Mouse (Mus musculus): Measurements from ENCODE around the gene Trak2. TPM values are rescaled to one million over a fixed set of nuclear protein-coding genes. Genes with fewer than 3 reads are reported as not detected.
"Not testable (repeated sequence)": the region's sequence is repeated elsewhere in the genome, so short reads cannot be mapped to it uniquely, and the experiment has no call there.

Trak2 gene
- polyA plus RNA-seq, 1 experiment from 2014 or later, result 20.4 TPM

- H3K27ac ChIP-seq (replicated peaks); H3K36me3 ChIP-seq; H3K4me1 ChIP-seq; H3K9me3 ChIP-seq; H3K4me2 ChIP-seq (replicated peaks); H3K27me3 ChIP-seq; H3K4me3 ChIP-seq; H3K9ac ChIP-seq (replicated peaks); ATAC-seq (ENCODE audit: low FRiP score, low read depth): not testable (repeated sequence)
- 80% methylated on average over 13 of the region's 13 CpGs for WGBS
These were observed 113.4 kb downstream of the Trak2 start for GRCm38 (mm10) chr1:58859738-58860365.

- not testable (repeated sequence) for H3K4me2 ChIP-seq (replicated peaks); H3K36me3 ChIP-seq; H3K27ac ChIP-seq (replicated peaks); H3K27me3 ChIP-seq; H3K4me3 ChIP-seq; ATAC-seq (ENCODE audit: low FRiP score, low read depth); H3K4me1 ChIP-seq; H3K9me3 ChIP-seq; H3K9ac ChIP-seq (replicated peaks)
- WGBS, result 78% methylated on average over 4 of the region's 4 CpGs
These were observed 114.1 kb downstream of the Trak2 start for GRCm38 (mm10) chr1:58859131-58859530.

GRCm38 (mm10) chr1:58856811-58857210 lies 116.4 kb downstream of the Trak2 start:
- H3K9me3 ChIP-seq; H3K4me2 ChIP-seq (replicated peaks); H3K27ac ChIP-seq (replicated peaks); H3K9ac ChIP-seq (replicated peaks); H3K36me3 ChIP-seq; H3K27me3 ChIP-seq; ATAC-seq (ENCODE audit: low FRiP score, low read depth); H3K4me1 ChIP-seq; H3K4me3 ChIP-seq: not testable (repeated sequence)
- 77% methylated on average over 3 of the region's 3 CpGs for WGBS

Other genes starting within 250 kb of the Trak2 start
- 10.8 and 11.8 TPM in 2 replicates for gene Casp8, start 178.1 kb downstream of the Trak2 start, polyA plus RNA-seq (2016; fragmentation: Nextera tagmentation; extraction: Ambion mirVana)
- gene Stradb, start 92 bp upstream of the Trak2 start, polyA plus RNA-seq (2016; fragmentation: Nextera tagmentation; extraction: Ambion mirVana), result 40.8 and 46.2 TPM in 2 replicates
- not detected in 2 replicates for gene C2cd6, start 121.5 kb upstream of the Trak2 start, polyA plus RNA-seq (2016; fragmentation: Nextera tagmentation; extraction: Ambion mirVana)
- 44.2 and 44.4 TPM in 2 replicates for gene Tmem237, start 147.0 kb upstream of the Trak2 start, polyA plus RNA-seq (2016; fragmentation: Nextera tagmentation; extraction: Ambion mirVana)
- gene Mpp4, start 190.0 kb upstream of the Trak2 start, polyA plus RNA-seq (2016; fragmentation: Nextera tagmentation; extraction: Ambion mirVana), result 0.26 and 0.50 TPM in 2 replicates